Mouse (Mus musculus) small intestine, adult 2 months (tissue): ENCODE measurements around the gene Chd3.

Experiments used
- CTCF ChIP-seq: fragments of 200-500 bp; IDR thresholded peaks from 2 replicates; pipeline ENCODE4 v1.5.1; 2012; ENCODE audit warnings: low read depth, mild to moderate bottlenecking, control low read depth, inconsistent platforms, low read length, moderate library complexity, mixed read lengths; ENCODE audit not compliant: insufficient replicate concordance, insufficient read length; ENCODE audit errors: extremely low read depth
- POLR2A ChIP-seq: fragments of 200-500 bp; IDR thresholded peaks from 2 replicates; pipeline ENCODE4 v1.6.1; 2012; ENCODE audit warnings: low read depth, mild to moderate bottlenecking, control low read depth, inconsistent platforms, low read length, moderate library complexity

DNA sequence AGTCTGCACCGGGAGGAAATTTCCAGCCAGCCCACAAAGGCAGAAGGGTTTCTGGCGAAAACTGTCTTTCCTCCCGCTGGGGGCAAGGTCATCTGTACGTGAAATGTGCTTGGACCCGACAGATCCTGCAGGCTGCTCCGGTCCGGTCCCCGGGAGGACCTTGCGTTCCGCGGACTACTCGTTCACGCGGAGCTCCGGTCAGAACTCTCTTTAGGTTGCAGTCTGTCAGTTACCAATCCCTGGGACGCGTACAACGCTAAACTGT lies 40.8 kb upstream of the Chd3 start:
- no peak for TF ChIP-seq CTCF
- no peak for TF ChIP-seq POLR2A
